Comparison of ENCODE assay signal across 10 mouse cellular contexts in the genomic region with DNA sequence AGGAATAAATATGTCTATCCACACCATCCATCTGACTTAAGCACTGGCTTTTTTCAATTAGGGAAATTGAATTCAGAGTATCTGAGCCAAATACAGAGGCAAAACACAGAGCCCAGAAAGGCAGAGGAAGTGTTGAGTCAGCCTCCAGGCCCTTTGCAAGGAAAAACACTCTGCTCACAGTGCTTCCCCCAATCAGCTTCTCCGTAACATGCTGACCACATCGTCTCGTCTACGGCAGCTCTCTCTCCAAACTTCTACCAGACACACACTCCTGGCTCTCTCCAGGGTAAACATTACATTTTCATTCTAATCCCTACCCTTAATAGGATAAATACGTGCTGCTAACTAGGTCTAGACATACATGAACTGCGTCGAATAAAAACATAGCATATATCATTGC.
DNase-seq lines count a peak whose midpoint lies in the region; ATAC-seq lines count a peak whose summit lies in the region.
"Had no signal": no experiment of that assay in that cellular context is flagged by ENCODE, and none has a peak within 500 bp of the region (broad histone marks: within the 10 kb centered on the region; RNA-seq: fewer than 3 reads in every experiment).

No protein-coding gene starts in this region.

- H3K4me1 ChIP-seq in forebrain, embryonic 12.5 days = peaks cover 8% of the 10 kb centered on the region
- H3K4me1 ChIP-seq: lung, embryonic 15.5 days had no signal

- no peaks in the 10 kb centered on the region for H3K36me3 ChIP-seq in forebrain, embryonic 12.5 days (replicated peaks)
- H3K36me3 ChIP-seq: heart, embryonic 13.5 days; lung, embryonic 15.5 days had no signal

- no peaks in the 10 kb centered on the region for H3K9me3 ChIP-seq in forebrain, embryonic 12.5 days
- H3K9me3 ChIP-seq: heart, embryonic 13.5 days; lung, embryonic 15.5 days had no signal

- DNase-seq in frontal cortex, adult 2 months (ENCODE audit: extremely low spot score in 1 of 2, low spot score in 1 of 2) = peak; percentile 21 to 61
- DNase-seq in frontal cortex, postnatal 14 days (ENCODE audit: low spot score in 2 of 2) = no peak
- peak; percentile 79 for DNase-seq in brain, adult 2 months (ENCODE audit: low read depth, low spot score)
- peak; percentile 73 for DNase-seq in heart, adult 8-10 months (ENCODE audit: low spot score)
- DNase-seq in left cerebral cortex, adult 9 months (ENCODE audit: low spot score in 2 of 2) = peak; percentile 30 to 54
- DNase-seq in urinary bladder, adult 18-20 months (ENCODE audit: low spot score in 2 of 2) = no peak
- no peak for DNase-seq in thymus, postnatal 4 days

- H3K4me3 ChIP-seq in forebrain, embryonic 12.5 days (replicated peaks) = no peak overlapping the region
- H3K4me3 ChIP-seq: heart, embryonic 13.5 days; lung, embryonic 15.5 days had no signal

- no peak overlapping the region for H3K27ac ChIP-seq in forebrain, embryonic 12.5 days
- H3K27ac ChIP-seq: heart, embryonic 13.5 days; lung, embryonic 15.5 days had no signal

- no peak for ATAC-seq in forebrain, embryonic 12.5 days (ENCODE audit: low FRiP score)

- H3K9ac ChIP-seq in forebrain, embryonic 12.5 days = no peak overlapping the region
- H3K9ac ChIP-seq: heart, embryonic 13.5 days; lung, embryonic 15.5 days had no signal

- no peaks in the 10 kb centered on the region for H3K27me3 ChIP-seq in forebrain, embryonic 12.5 days
- H3K27me3 ChIP-seq: heart, embryonic 13.5 days; lung, embryonic 15.5 days had no signal

- no peak overlapping the region for H3K4me2 ChIP-seq in forebrain, embryonic 12.5 days
- H3K4me2 ChIP-seq: heart, embryonic 13.5 days; lung, embryonic 15.5 days had no signal

- WGBS in forebrain, embryonic 12.5 days = 73% methylated on average over 7 of the region's 7 CpGs

Comparison
In these comparisons a context has a peak if more than half of its experiments do, and no peak if none do; other contexts are left out.
1. DNase-seq: peak in frontal cortex, adult 2 months (2 of 2), brain, adult 2 months (single experiment), heart, adult 8-10 months (single experiment) and left cerebral cortex, adult 9 months (2 of 2); none in frontal cortex, postnatal 14 days (0 of 2), urinary bladder, adult 18-20 months (0 of 2) and thymus, postnatal 4 days (single experiment).